Mouse (Mus musculus) embryonic facial prominence, embryonic 12.5 days (tissue): ENCODE results near the gene Tfdp1. TPM values are rescaled to one million over a fixed set of nuclear protein-coding genes. Genes with fewer than 3 reads are reported as not detected.

Experiments used
- ATAC-seq: fragments of 200-750 bp; cut with Nextera tagmentation; 2 replicates; pipeline ENCODE4 v1.8.0; 2017; ENCODE audit not compliant: insufficient number of reproducible peaks, insufficient read depth, low FRiP score, low TSS enrichment
- H3K27ac ChIP-seq: fragments of 300-500 bp; sonication (generic); 2 replicates; pipeline ENCODE4 v1.5.1; 2016; ENCODE audit warnings: mild to moderate bottlenecking
- H3K27me3 ChIP-seq: fragments of 300-500 bp; sonication (generic); 2 replicates; pipeline ENCODE4 v1.6.1; 2016; ENCODE audit warnings: mild to moderate bottlenecking, moderate library complexity
- H3K36me3 ChIP-seq: fragments of 300-500 bp; sonication (generic); 2 replicates; pipeline ENCODE4 v1.6.1; 2016; ENCODE audit warnings: mild to moderate bottlenecking
- H3K4me1 ChIP-seq: fragments of 300-500 bp; sonication (generic); 2 replicates; pipeline ENCODE4 v1.6.1; 2016
- H3K4me2 ChIP-seq: fragments of 300-500 bp; sonication (generic); replicated peaks from 2 replicates; pipeline ENCODE4 v1.6.1; 2016; ENCODE audit warnings: mild to moderate bottlenecking, moderate library complexity
- H3K4me3 ChIP-seq: fragments of 300-500 bp; sonication (generic); 2 replicates; pipeline ENCODE4 v1.5.1; 2016; ENCODE audit warnings: mild to moderate bottlenecking
- H3K9ac ChIP-seq: fragments of 300-500 bp; sonication (generic); 2 replicates; pipeline ENCODE4 v1.6.1; 2016; ENCODE audit warnings: mild to moderate bottlenecking, moderate library complexity
- H3K9me3 ChIP-seq: fragments of 300-500 bp; sonication (generic); 2 replicates; pipeline ENCODE4 v1.6.1; 2016; ENCODE audit warnings: mild to moderate bottlenecking, moderate library complexity
- WGBS: fragments of 180-500 bp; shearing (Covaris S2); methylation state at CpG from one replicate; pipeline ENCODE4 v1.1.7; 2016; 5-methylcytosine and 5-hydroxymethylcytosine counted together
- polyA plus RNA-seq: library from polyadenylated mRNA; unstranded; fragments of >200 nt; fragmentation: Nextera tagmentation; extraction: Ambion mirVana; gene quantifications from 2 replicates; pipeline ENCODE4 v1.2.1, GENCODE M21; 2016

Gene Tfdp1
- polyA plus RNA-seq, result 174 and 176 TPM in 2 replicates

DNA sequence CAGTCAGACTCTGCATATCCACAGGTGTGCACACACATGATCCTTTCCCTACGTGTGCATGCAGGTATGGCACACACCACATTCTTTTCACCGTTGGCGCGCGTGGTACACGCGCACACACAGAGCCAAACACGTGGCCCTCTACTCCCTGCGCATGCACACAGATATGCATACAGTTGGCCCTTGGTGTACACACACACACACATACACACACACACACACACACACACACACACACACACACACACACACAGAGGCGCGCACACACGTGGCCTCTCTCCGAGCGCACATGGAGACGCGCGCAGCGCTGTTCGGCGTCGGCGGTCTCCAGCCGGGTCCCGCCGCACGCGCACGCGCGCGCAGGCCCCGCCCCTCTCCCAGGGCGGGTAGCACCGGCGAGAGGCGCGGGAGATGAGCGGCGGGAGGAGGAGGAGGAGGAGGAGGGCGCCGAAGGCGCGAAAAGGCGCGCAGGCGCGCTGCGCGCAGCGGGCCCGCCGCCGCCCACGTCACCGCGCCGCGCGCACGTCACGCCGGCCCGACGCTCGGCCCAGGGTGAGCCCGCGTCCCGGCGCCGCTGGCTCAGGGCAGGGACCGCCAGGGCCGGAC is at the start of gene Tfdp1:
TSS of gene Tfdp1 (plus strand) at position 497 of the 606 bp plus-strand sequence.
- H3K9ac ChIP-seq, result peak within 1 kb of the TSS; percentile 99
- H3K9me3 ChIP-seq, result no peaks in the 10 kb centered on the region
- peak within 1 kb of the TSS; percentile 97 for H3K4me3 ChIP-seq
- H3K36me3 ChIP-seq, result peaks cover 21% of the 10 kb centered on the region
- no peaks in the 10 kb centered on the region for H3K27me3 ChIP-seq
- H3K4me1 ChIP-seq, result peaks cover 17% of the 10 kb centered on the region
- peak within 1 kb of the TSS; percentile 86 for H3K27ac ChIP-seq
- ATAC-seq, result peak; percentile 93
- WGBS, result 3% methylated on average over 32 of the region's 72 CpGs
- peak within 1 kb of the TSS; percentile 81 for H3K4me2 ChIP-seq

DNA sequence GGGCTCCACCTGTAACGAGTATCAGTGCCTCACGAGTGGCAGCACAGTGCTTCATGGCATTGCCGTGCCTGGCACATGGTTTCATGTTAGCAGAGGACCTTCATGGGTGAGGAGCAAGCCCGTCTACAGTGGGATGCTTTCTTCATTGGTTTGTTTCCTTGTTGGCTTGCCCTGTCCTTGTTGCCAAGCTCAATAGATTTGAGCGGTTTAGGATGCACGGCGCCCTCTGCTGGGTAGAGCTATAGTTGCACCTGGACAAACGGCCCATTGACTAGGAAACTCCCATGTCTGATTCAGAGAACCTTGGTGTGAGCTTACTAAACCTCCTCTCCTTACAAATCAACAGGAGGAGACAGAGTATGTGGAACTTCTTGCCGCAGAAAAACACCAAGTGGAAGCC is 46.2 kb upstream of the Tfdp1 start:
- H3K4me3 ChIP-seq, result no peak overlapping the region
- H3K36me3 ChIP-seq, result peaks cover 53% of the 10 kb centered on the region
- WGBS, result 30% methylated on average over 9 of the region's 9 CpGs

DNA sequence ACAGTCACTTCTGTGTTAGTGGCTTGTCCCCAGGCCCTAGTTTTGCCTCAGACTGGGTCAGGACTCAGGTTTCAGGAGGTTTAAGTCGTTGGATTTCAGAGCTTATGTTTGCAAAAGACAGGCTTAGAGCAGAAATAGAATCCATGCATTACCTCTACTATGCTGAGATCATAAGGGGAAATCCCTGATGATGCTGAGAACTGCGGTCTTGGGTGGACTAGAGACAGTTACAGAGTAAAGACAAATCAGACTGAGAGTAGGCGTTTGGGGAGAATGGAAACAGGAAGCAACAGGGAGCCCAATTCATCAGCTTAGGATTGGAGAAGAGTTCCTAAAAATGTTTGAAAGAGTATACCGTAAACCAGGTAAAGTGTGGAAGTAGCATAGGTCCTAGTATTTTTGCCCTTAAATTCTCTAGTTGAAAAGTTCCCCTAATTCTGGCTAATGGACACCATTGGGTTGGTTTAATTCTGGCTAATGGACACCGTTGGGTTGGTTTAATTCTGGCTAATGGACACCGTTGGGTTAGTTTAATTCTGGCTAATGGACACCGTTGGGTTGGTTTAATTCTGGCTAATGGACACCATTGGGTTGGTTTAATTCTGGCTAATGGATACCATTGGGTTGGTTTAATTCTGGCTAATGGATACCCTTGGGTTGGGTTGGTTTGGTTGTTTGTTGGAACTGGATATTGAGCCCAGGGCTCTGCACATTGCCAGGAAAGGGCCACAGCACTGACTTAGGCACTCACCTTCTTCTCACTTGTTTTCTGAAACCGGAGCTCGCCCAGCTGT is 44.7 kb upstream of the Tfdp1 start:
- Histone ChIP-seq H3K4me1 (peaks cover 4% of the 10 kb centered on the region; the same call in 1 of the 2 replicates), H3K9ac (no peak overlapping the region), H3K4me2 (no peak overlapping the region), H3K27me3 (no peaks in the 10 kb centered on the region), H3K36me3 (peaks cover 61% of the 10 kb centered on the region), H3K4me3 (no peak overlapping the region), H3K9me3 (no peaks in the 10 kb centered on the region), H3K27ac (no peak overlapping the region)
- ATAC-seq, result no peak
- WGBS, result 88% methylated on average over 9 of the region's 9 CpGs

More for the DNA sequence above, 46.2 kb upstream of the Tfdp1 start:
- Histone ChIP-seq H3K4me1 (peaks cover 6% of the 10 kb centered on the region; the same call in 1 of the 2 replicates), H3K27me3 (no peaks in the 10 kb centered on the region), H3K4me2 (no peak overlapping the region), H3K9me3 (no peaks in the 10 kb centered on the region), H3K27ac (no peak overlapping the region), H3K9ac (no peak overlapping the region)
- no peak for ATAC-seq

DNA sequence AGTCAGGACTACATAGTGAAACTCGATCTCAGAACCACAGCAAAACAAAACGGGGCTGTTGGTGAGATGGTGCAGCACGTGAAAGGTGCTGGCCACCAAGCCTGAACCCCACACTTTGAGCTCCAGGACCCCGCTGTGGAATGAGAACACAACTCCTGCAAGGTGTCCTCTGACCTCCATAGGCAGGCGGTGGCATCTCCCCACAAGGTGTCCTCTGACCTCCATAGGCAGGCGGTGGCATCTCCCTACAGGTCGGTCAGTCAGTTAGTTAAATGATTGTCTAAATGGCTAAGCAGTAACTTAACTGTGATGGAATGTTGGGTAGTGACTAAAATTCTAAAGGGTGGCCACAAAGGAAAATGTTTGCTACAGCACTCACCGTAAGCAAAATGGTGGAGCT is 39.0 kb upstream of the Tfdp1 start:
- Histone ChIP-seq H3K36me3 (peaks cover 81% of the 10 kb centered on the region), H3K4me2 (no peak overlapping the region), H3K9me3 (no peaks in the 10 kb centered on the region), H3K27ac (no peak overlapping the region), H3K9ac (no peak overlapping the region), H3K27me3 (no peaks in the 10 kb centered on the region), H3K4me3 (no peak overlapping the region), H3K4me1 (no peaks in the 10 kb centered on the region)
- no peak for ATAC-seq
- 96% methylated on average over 8 of the region's 8 CpGs for WGBS

DNA sequence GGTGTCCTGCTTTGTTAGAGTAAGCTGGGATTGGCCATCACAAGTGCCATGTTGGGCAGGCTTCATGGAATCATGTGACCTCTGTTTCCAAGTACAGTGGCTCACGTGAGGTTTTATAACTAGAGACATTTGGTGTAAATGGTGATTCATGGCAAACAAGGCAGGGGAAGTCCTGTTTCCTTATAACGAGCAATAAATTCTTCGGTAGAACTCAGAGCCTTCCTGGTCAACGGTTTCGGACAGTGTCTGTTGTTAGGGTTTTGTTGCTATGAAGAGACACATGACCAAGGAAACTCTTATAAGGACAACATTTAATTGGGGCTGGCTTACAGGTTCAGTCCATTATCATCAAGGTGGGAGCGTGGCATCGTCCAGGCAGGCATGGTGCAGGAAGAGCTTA is 37.5 kb upstream of the Tfdp1 start:
- Histone ChIP-seq H3K4me1 (no peaks in the 10 kb centered on the region), H3K9me3 (no peaks in the 10 kb centered on the region), H3K36me3 (peaks cover 81% of the 10 kb centered on the region), H3K27me3 (no peaks in the 10 kb centered on the region), H3K4me3 (no peak overlapping the region), H3K9ac (no peak overlapping the region), H3K27ac (no peak overlapping the region), H3K4me2 (no peak overlapping the region)
- 96% methylated on average over 7 of the region's 7 CpGs for WGBS
- ATAC-seq, result no peak

DNA sequence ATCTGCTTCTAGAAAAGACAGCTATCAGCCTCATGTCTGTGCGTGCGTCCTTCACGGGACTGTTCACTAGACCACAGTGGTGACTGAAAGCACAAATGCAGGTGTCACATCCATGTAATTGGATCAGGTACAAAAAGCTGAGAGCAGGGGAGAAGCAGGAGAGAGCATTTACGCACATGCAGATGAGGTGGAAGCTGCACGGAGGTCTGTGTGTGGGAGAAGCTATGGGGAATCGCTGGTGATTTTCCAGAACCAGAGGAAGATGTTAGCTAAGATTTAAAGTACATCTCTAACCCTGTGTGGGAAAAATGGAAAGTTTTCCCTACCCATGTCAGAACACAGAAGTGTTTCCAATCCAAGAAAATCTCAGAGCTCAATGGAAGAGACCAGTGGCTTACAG is 33.1 kb upstream of the Tfdp1 start:
- H3K9ac ChIP-seq, result no peak overlapping the region
- H3K9me3 ChIP-seq, result no peaks in the 10 kb centered on the region
- ATAC-seq, result no peak
- no peaks in the 10 kb centered on the region for H3K27me3 ChIP-seq
- no peak overlapping the region for H3K4me3 ChIP-seq
- no peak overlapping the region for H3K4me2 ChIP-seq
- no peaks in the 10 kb centered on the region for H3K4me1 ChIP-seq
- peaks cover 64% of the 10 kb centered on the region for H3K36me3 ChIP-seq
- 93% methylated on average over 6 of the region's 6 CpGs for WGBS
- H3K27ac ChIP-seq, result no peak overlapping the region

DNA sequence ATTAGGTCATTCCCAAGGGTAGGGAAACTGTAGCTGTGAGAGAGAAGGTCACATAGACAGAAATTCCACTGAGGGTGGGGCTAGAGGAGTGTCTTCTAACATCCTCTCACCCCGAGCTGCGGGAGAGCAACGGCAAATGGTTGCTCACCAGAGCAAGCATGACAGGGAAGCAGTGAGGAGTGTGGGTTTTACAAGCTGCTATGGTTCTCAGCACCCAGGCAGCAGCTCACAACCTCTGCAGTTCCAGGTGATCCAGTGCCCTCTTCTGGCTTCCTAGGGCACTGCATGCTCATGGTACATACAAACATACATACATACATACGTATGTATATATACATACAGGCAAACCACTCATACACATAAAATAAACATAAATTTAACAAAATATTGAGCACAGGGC is 32.7 kb upstream of the Tfdp1 start:
- 94% methylated on average over 4 of the region's 4 CpGs for WGBS
- ATAC-seq, result no peak
- peaks cover 63% of the 10 kb centered on the region for H3K36me3 ChIP-seq

DNA sequence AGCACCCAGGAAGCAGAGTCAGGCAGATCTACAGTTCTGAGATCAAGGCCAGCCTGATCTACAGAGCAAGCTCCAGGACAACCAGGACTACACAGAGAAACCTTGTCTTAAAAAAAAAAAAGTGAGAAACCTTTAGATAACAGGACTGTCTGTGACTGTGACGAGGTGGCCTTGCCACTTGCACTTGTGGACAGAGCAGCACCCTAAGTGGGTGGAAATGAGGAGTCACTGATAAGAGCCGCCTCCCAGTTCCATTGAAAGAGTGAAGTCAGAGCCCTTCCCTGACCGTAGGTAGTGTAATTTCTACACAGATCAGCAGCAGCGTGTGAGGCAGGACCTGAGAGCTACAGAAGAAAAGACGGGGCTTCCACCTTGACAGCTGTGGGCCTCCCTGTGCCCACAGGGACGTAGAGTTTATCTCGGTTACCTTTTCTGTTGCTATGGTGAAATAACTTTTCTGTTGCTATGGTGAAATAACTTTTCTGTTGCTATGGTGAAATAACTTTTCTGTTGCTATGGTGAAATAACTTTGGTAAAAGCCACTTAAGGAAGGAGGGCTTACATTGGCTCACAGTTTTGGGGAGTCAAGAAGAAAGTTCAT is 32.1 kb upstream of the Tfdp1 start:
- peaks cover 64% of the 10 kb centered on the region for H3K36me3 ChIP-seq
- ATAC-seq, result no peak
- H3K27me3 ChIP-seq, result no peaks in the 10 kb centered on the region
- no peak overlapping the region for H3K4me2 ChIP-seq
- H3K27ac ChIP-seq, result no peak overlapping the region
- H3K4me1 ChIP-seq, result no peaks in the 10 kb centered on the region
- no peak overlapping the region for H3K9ac ChIP-seq
- H3K9me3 ChIP-seq, result no peaks in the 10 kb centered on the region
- 86% methylated on average over 7 of the region's 7 CpGs for WGBS
- no peak overlapping the region for H3K4me3 ChIP-seq

More for the DNA sequence above, 32.7 kb upstream of the Tfdp1 start:
- Histone ChIP-seq H3K9ac (no peak overlapping the region), H3K27ac (no peak overlapping the region), H3K4me1 (no peaks in the 10 kb centered on the region), H3K4me2 (no peak overlapping the region), H3K27me3 (no peaks in the 10 kb centered on the region), H3K9me3 (no peaks in the 10 kb centered on the region), H3K4me3 (no peak overlapping the region)

DNA sequence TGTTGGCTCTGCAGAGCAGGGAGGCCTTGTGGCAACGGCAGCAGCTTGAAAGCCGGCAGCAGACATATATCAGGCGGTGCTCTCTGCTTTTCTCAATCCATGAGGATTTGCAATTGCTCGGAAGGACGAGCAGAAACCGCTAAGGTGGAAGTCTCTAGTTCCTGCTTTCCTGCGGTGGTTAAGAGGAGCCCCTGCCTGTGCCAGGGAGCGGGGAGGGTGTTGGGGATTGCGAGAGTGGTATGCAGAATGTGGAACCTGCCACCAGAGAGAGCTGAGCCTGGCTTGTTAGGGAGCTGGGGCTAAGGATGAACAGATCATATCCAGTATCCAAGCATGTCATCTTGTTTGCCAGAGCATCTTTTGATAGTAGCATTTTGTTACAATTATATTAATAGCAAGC is 31.6 kb upstream of the Tfdp1 start:
- Histone ChIP-seq H3K9me3 (no peaks in the 10 kb centered on the region), H3K27ac (no peak overlapping the region), H3K9ac (no peak overlapping the region), H3K4me1 (no peaks in the 10 kb centered on the region), H3K36me3 (peaks cover 63% of the 10 kb centered on the region), H3K27me3 (no peaks in the 10 kb centered on the region), H3K4me3 (no peak overlapping the region), H3K4me2 (no peak overlapping the region)
- 83% methylated on average over 9 of the region's 9 CpGs for WGBS
- ATAC-seq, result no peak

DNA sequence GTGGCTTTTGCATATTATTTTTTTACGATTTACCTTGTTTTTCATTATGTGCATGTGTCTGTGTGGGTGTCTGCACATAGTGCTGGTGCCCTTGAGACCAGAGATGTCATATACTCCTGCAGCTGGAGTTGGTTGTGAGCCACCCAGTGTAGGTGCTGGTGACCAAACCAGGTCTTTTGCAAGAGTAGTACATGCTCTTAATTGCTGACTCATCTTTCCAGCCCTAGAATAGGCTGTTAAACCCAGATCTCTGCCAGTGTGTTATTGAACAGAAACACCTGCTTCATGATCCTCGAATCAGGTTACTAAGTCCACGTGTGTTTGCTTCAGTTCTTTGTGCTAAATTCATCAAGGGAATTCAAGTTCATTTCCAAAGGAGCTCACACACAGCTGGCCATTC is 23.6 kb upstream of the Tfdp1 start:
- 77% methylated on average over 3 of the region's 3 CpGs for WGBS
- peaks cover 52% of the 10 kb centered on the region for H3K36me3 ChIP-seq
- H3K9ac ChIP-seq, result no peak overlapping the region
- no peaks in the 10 kb centered on the region for H3K4me1 ChIP-seq
- no peak overlapping the region for H3K27ac ChIP-seq
- H3K4me2 ChIP-seq, result no peak overlapping the region
- no peaks in the 10 kb centered on the region for H3K9me3 ChIP-seq
- no peaks in the 10 kb centered on the region for H3K27me3 ChIP-seq
- no peak for ATAC-seq
- no peak overlapping the region for H3K4me3 ChIP-seq

DNA sequence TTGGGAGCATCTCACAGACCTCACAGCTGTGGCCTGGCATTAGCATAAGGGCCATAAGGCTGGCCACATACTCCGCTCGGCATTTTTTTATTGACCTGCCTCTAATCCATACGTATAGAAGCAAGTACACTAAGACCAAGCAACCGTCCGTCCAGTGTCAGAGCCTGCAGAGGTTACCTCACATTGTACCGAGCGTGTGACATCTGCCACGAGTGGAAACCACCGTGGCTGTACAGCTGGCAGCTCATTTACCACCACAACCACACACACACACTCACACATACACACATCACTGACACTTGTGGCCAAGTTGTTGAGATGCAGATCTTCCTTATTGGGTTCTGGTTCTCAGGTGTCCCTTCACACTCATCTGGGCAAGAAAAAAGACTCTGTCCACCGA is 21.9 kb upstream of the Tfdp1 start:
- peaks cover 49% of the 10 kb centered on the region for H3K36me3 ChIP-seq
- H3K4me1 ChIP-seq, result no peaks in the 10 kb centered on the region
- no peaks in the 10 kb centered on the region for H3K9me3 ChIP-seq
- WGBS, result 88% methylated on average over 10 of the region's 10 CpGs
- H3K27ac ChIP-seq, result no peak overlapping the region
- no peaks in the 10 kb centered on the region for H3K27me3 ChIP-seq
- H3K9ac ChIP-seq, result no peak overlapping the region
- no peak overlapping the region for H3K4me2 ChIP-seq
- ATAC-seq, result no peak
- H3K4me3 ChIP-seq, result no peak overlapping the region

DNA sequence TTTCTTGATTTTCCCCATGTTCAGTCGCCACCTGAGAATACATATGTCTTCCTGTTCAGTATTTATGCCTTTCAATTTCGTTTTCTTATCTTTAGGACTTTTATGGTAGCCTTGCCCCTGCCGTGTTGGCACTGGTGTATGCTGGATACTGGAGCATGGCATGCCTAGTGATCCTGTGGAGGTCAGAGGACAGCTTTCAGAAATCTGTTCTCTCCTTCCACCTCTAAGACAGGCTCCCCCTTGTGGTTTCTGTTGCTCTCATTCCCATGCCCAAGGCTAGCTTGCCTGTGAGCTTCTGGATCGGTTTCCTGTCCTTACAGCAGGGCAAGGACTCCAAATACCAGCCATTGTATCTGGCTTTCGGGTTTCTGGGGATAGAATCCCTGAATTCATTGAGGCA is 12.0 kb upstream of the Tfdp1 start:
- 33% methylated on average over 5 of the region's 5 CpGs for WGBS

More for the DNA sequence above, 12.0 kb upstream of the Tfdp1 start:
- Histone ChIP-seq H3K27me3 (no peaks in the 10 kb centered on the region), H3K36me3 (peaks cover 8% of the 10 kb centered on the region), H3K9ac (no peak overlapping the region), H3K27ac (no peak overlapping the region), H3K4me2 (no peak overlapping the region), H3K4me1 (no peaks in the 10 kb centered on the region), H3K4me3 (no peak overlapping the region), H3K9me3 (no peaks in the 10 kb centered on the region)
- ATAC-seq, result no peak
